Mouse (Mus musculus): ENCODE data around the gene Olfr1179. TPM values are rescaled to one million over a fixed set of nuclear protein-coding genes. Genes with fewer than 3 reads are reported as not detected.

Olfr1179 gene
- not detected in 2 replicates for polyA plus RNA-seq (2015; fragmentation: Nextera tagmentation; extraction: Ambion mirVana)

GRCm38 (mm10) chr2:88406353-88406752 is at the start of gene Olfr1179:
Gene Olfr1179 (minus strand): TSS chr2:88406453.

GRCm38 (mm10) chr2:88454567-88454966 is 48.3 kb upstream of the Olfr1179 start, which contains the start of gene Olfr1183:
Gene Olfr1183 (plus strand): TSS chr2:88454867.

GRCm38 (mm10) chr2:88449031-88449430 is 42.8 kb upstream of the Olfr1179 start, which contains the start of gene Gm13757:
Gene Gm13757 (minus strand): TSS chr2:88449131.

GRCm38 (mm10) chr2:88426071-88426470 is 19.8 kb upstream of the Olfr1179 start, which contains the start of gene Olfr1181:
Gene Olfr1181 (minus strand): TSS chr2:88426171.

GRCm38 (mm10) chr2:88419051-88419450 is 12.8 kb upstream of the Olfr1179 start, which contains the start of gene Olfr1180:
Gene Olfr1180 (minus strand): TSS chr2:88419151.

GRCm38 (mm10) chr2:88386762-88387161 is 19.5 kb downstream of the Olfr1179 start, which contains the start of gene Olfr1178:
Gene Olfr1178 (plus strand): TSS chr2:88387062.

Other genes starting within 250 kb of the Olfr1179 start
- not detected in 2 replicates for gene Olfr1168, start 224.6 kb downstream of the Olfr1179 start, polyA plus RNA-seq (2015; fragmentation: Nextera tagmentation; extraction: Ambion mirVana)
- gene Olfr1170, start 178.1 kb downstream of the Olfr1179 start, polyA plus RNA-seq (2015; fragmentation: Nextera tagmentation; extraction: Ambion mirVana): not detected in 2 replicates
- not detected in 2 replicates for gene Olfr1173, start 126.6 kb downstream of the Olfr1179 start, polyA plus RNA-seq (2015; fragmentation: Nextera tagmentation; extraction: Ambion mirVana)
- gene Olfr1174-ps, start 91.3 kb downstream of the Olfr1179 start, polyA plus RNA-seq (2015; fragmentation: Nextera tagmentation; extraction: Ambion mirVana): not detected in 2 replicates
- not detected in 2 replicates for gene Olfr1175-ps, start 79.2 kb downstream of the Olfr1179 start, polyA plus RNA-seq (2015; fragmentation: Nextera tagmentation; extraction: Ambion mirVana)
- gene Olfr1176, start 69.7 kb downstream of the Olfr1179 start, polyA plus RNA-seq (2015; fragmentation: Nextera tagmentation; extraction: Ambion mirVana): not detected in 2 replicates
- gene Olfr1177-ps, start 60.0 kb downstream of the Olfr1179 start, polyA plus RNA-seq (2015; fragmentation: Nextera tagmentation; extraction: Ambion mirVana): not detected in 2 replicates
- gene Olfr1178, start 19.4 kb downstream of the Olfr1179 start, polyA plus RNA-seq (2015; fragmentation: Nextera tagmentation; extraction: Ambion mirVana): not detected in 2 replicates
- gene Olfr1180, start 12.7 kb upstream of the Olfr1179 start, polyA plus RNA-seq (2015; fragmentation: Nextera tagmentation; extraction: Ambion mirVana): not detected in 2 replicates
- not detected in 2 replicates for gene Olfr1181, start 19.7 kb upstream of the Olfr1179 start, polyA plus RNA-seq (2015; fragmentation: Nextera tagmentation; extraction: Ambion mirVana)
- not detected in 2 replicates for gene Gm13757, start 42.7 kb upstream of the Olfr1179 start, polyA plus RNA-seq (2015; fragmentation: Nextera tagmentation; extraction: Ambion mirVana)
- gene Olfr1183, start 48.4 kb upstream of the Olfr1179 start, polyA plus RNA-seq (2015; fragmentation: Nextera tagmentation; extraction: Ambion mirVana): not detected in 2 replicates
- not detected in 2 replicates for gene Olfr1184, start 77.1 kb upstream of the Olfr1179 start, polyA plus RNA-seq (2015; fragmentation: Nextera tagmentation; extraction: Ambion mirVana)
- gene Olfr1185-ps1, start 86.9 kb upstream of the Olfr1179 start, polyA plus RNA-seq (2015; fragmentation: Nextera tagmentation; extraction: Ambion mirVana): not detected in 2 replicates
- not detected in 2 replicates for gene Olfr1186, start 112.1 kb upstream of the Olfr1179 start, polyA plus RNA-seq (2015; fragmentation: Nextera tagmentation; extraction: Ambion mirVana)
- not detected in 2 replicates for gene Olfr1188, start 150.5 kb upstream of the Olfr1179 start, polyA plus RNA-seq (2015; fragmentation: Nextera tagmentation; extraction: Ambion mirVana)
- not detected in 2 replicates for gene Olfr1189, start 180.0 kb upstream of the Olfr1179 start, polyA plus RNA-seq (2015; fragmentation: Nextera tagmentation; extraction: Ambion mirVana)
- gene Olfr1191-ps1, start 234.1 kb upstream of the Olfr1179 start, polyA plus RNA-seq (2015; fragmentation: Nextera tagmentation; extraction: Ambion mirVana): not detected in 2 replicates
- not detected in 2 replicates for gene Olfr1192-ps1, start 242.1 kb upstream of the Olfr1179 start, polyA plus RNA-seq (2015; fragmentation: Nextera tagmentation; extraction: Ambion mirVana)

All from neural tube, postnatal 0 days (tissue).